Mouse (Mus musculus) cerebellum, adult 2 months (tissue): Measurements from ENCODE around the gene Ctbp2.

Source experiments
- CTCF ChIP-seq: fragments of 200-500 bp; IDR thresholded peaks from 2 replicates; pipeline ENCODE4 v1.5.1; 2011; ENCODE audit warnings: low read depth, mild to moderate bottlenecking, control low read depth, low read length, moderate library complexity, borderline replicate concordance; ENCODE audit not compliant: insufficient read depth
- POLR2A ChIP-seq: fragments of 200-500 bp; IDR thresholded peaks from 2 replicates; pipeline ENCODE4 v1.6.1; 2011; ENCODE audit warnings: low read length, control low read depth, borderline replicate concordance; ENCODE audit not compliant: insufficient read depth

DNA sequence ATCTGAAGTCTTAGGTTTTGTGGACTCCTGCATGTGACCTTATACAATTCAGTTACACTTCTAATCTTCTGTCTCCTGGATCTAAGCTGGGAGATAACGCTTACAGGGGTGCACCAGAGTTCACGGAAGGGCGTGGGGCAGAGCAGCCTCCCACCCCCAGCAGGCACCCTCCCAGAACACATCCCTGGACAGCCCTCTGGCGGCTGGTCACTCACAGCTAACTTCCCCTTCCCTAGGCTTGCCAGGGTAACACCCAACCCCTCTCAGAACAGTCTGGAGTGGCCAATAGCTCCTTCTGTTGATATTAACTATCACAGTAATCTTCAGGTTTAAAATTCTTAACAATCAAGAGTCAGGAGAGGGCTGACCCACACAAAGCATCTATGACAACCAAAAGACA lies 76.9 kb downstream of the Ctbp2 start:
- TF ChIP-seq POLR2A = no peak
- no peak for TF ChIP-seq CTCF
